9 mouse cellular contexts compared by ENCODE assay signal in the genomic region with DNA sequence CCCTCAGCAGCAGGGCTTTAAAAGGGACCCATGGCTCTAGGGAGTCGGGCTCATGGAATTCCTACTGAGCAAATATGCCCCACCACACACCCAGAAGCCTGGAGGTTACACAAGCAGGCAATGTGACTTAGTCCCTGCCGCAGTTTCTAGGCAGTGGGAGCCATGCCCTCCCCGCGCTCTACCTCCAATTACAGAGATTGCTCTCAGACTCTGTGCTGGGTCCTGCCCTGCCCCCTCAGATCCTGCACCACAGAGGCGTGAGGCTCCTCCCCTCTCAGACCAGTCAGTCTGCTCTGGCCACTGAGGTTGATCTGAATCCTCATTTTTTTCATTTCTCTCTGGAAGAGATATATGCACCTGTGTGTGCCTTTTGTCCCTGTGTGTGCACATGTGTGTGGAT. TPM values are rescaled to one million over a fixed set of nuclear protein-coding genes. Genes with fewer than 3 reads are reported as not detected.
A peak's percentile ranks its signal among the peaks of the same experiment; 100 is the strongest.
DNase-seq lines count a peak whose midpoint lies in the region; ATAC-seq lines count a peak whose summit lies in the region.
"Had no signal": no experiment of that assay in that cellular context is flagged by ENCODE, and none has a peak within 500 bp of the region (broad histone marks: within the 10 kb centered on the region; RNA-seq: fewer than 3 reads in every experiment).

No protein-coding gene starts in this region.

- H3K36me3 ChIP-seq in hindbrain, embryonic 10.5 days, result no peaks in the 10 kb centered on the region
- H3K36me3 ChIP-seq in midbrain, embryonic 11.5 days (ENCODE audit: control insufficient read depth, insufficient read depth, low read length), result no peaks in the 10 kb centered on the region

- H3K9ac ChIP-seq in midbrain, embryonic 11.5 days (ENCODE audit: low read length), result 0 out of 2 replicates have a peak overlapping the region, but pooled peaks have one; percentile 24

- 3% methylated on average over 5 of the region's 5 CpGs for WGBS in hindbrain, embryonic 10.5 days
- WGBS in midbrain, embryonic 11.5 days, result 3% methylated on average over 5 of the region's 5 CpGs

- ATAC-seq in midbrain, embryonic 11.5 days (ENCODE audit: low FRiP score), result peak; percentile 77
- ATAC-seq in erythroblast, adult 5-6 weeks (replicated peaks; ENCODE audit: low FRiP score, poor library complexity, severe bottlenecking), result no peak

- H3K4me3 ChIP-seq in hindbrain, embryonic 10.5 days, result no peak overlapping the region
- no peak overlapping the region for H3K4me3 ChIP-seq in midbrain, embryonic 11.5 days (ENCODE audit: low read depth, low read length)

- DNase-seq in heart, adult 11 months, result peak; percentile 75
- no peak for DNase-seq in heart, postnatal 4 days
- DNase-seq in Muller cell, postnatal 12 days (ENCODE audit: inconsistent ontology term), result peak; percentile 52
- DNase-seq in hindbrain, embryonic 10.5 days (ENCODE audit: low spot score), result peak; percentile 21
- DNase-seq in midbrain, embryonic 11.5 days (ENCODE audit: low spot score, missing footprints), result no peak
- no peak for DNase-seq in c-Kit-positive CD71-positive TER-119-positive erythroid progenitor cells, embryonic 14.5 days (ENCODE audit: low spot score)
- DNase-seq in cerebellum, postnatal 14 days, result no peak

- H3K4me2 ChIP-seq in midbrain, embryonic 11.5 days, result no peak overlapping the region

- H3K27ac ChIP-seq in hindbrain, embryonic 10.5 days, result peak overlapping the region; percentile 31; the same call in 1 of the 2 replicates
- no peak overlapping the region for H3K27ac ChIP-seq in midbrain, embryonic 11.5 days (ENCODE audit: low read depth, low read length)

- no peaks in the 10 kb centered on the region for H3K27me3 ChIP-seq in hindbrain, embryonic 10.5 days (ENCODE audit: insufficient read depth, poor library complexity, severe bottlenecking)
- H3K27me3 ChIP-seq in midbrain, embryonic 11.5 days (ENCODE audit: control insufficient read depth, insufficient read depth, low read length), result no peaks in the 10 kb centered on the region

- H3K9me3 ChIP-seq in hindbrain, embryonic 10.5 days, result peaks cover under 1% of the 10 kb centered on the region; the same call in 1 of the 2 replicates
- no peaks in the 10 kb centered on the region for H3K9me3 ChIP-seq in midbrain, embryonic 11.5 days (ENCODE audit: control insufficient read depth, low read length)

- H3K4me1 ChIP-seq in hindbrain, embryonic 10.5 days (replicated peaks), result peaks cover 13% of the 10 kb centered on the region
- peaks cover 5% of the 10 kb centered on the region; the same call in 1 of the 2 replicates for H3K4me1 ChIP-seq in midbrain, embryonic 11.5 days (ENCODE audit: control insufficient read depth, insufficient read depth, low read length)

RNA-seq across cellular contexts. Expression of a gene that starts 14.6 kb away (rescaled TPM):
- not detected for total RNA-seq in heart, postnatal 4 days (2021)
- polyA plus RNA-seq in hindbrain, embryonic 10.5 days (2016; fragmentation: Nextera tagmentation; extraction: Ambion mirVana), result 0.35 and 0.78 TPM in 2 replicates
- 0.41 and 0.82 TPM in 2 replicates for polyA plus RNA-seq in midbrain, embryonic 11.5 days (2014; fragmentation: Nextera tagmentation; extraction: Ambion mirVana)
- total RNA-seq in erythroblast, adult 5-6 weeks (2015; ENCODE audit: low replicate concordance), result not detected in 2 replicates
- under 0.01 TPM in 1 of 2 replicates, not detected in the other for total RNA-seq in erythroblast, adult 5-6 weeks (2017; ENCODE audit: low replicate concordance)
- total RNA-seq: megakaryocyte, adult 5-6 weeks had no signal

RNA-seq across cellular contexts. Expression of a gene that starts 59.5 kb away (rescaled TPM):
- total RNA-seq in heart, postnatal 4 days (2021), result 10 to 100 TPM; 17.4 to 18.4 TPM
- 21.0 and 27.0 TPM in 2 replicates for polyA plus RNA-seq in hindbrain, embryonic 10.5 days (2016; fragmentation: Nextera tagmentation; extraction: Ambion mirVana)
- 22.0 and 22.6 TPM in 2 replicates for polyA plus RNA-seq in midbrain, embryonic 11.5 days (2014; fragmentation: Nextera tagmentation; extraction: Ambion mirVana)
- total RNA-seq in erythroblast, adult 5-6 weeks (2015; ENCODE audit: low replicate concordance), result 8.6 and 11.5 TPM in 2 replicates
- total RNA-seq in erythroblast, adult 5-6 weeks (2017; ENCODE audit: low replicate concordance), result 12.0 and 14.9 TPM in 2 replicates

Comparison
In these comparisons a context has a peak if more than half of its experiments do, and no peak if none do; other contexts are left out.
1. DNase-seq: peak in heart, adult 11 months (single experiment), Muller cell, postnatal 12 days (single experiment) and hindbrain, embryonic 10.5 days (single experiment); none in heart, postnatal 4 days (single experiment), midbrain, embryonic 11.5 days (single experiment), c-Kit-positive CD71-positive TER-119-positive erythroid progenitor cells, embryonic 14.5 days (single experiment) and cerebellum, postnatal 14 days (0 of 2).